Mouse (Mus musculus) kidney, adult 2 months (tissue): ENCODE measurements around the gene Slc41a3. TPM values are rescaled to one million over a fixed set of nuclear protein-coding genes. Genes with fewer than 3 reads are reported as not detected.

Experiments used
- DNase-seq: peaks from one replicate; pipeline ENCODE4 v3.0.0; 2021
- H3K27ac ChIP-seq: fragments of 200-500 bp; 2 replicates; pipeline ENCODE4 v1.5.1; 2012; ENCODE audit warnings: low read depth, low read length, control low read depth, inconsistent platforms; ENCODE audit not compliant: insufficient read depth
- H3K27me3 ChIP-seq: fragments of 200-500 bp; replicated peaks from 2 replicates; pipeline ENCODE4 v1.6.1; 2012; ENCODE audit warnings: mild to moderate bottlenecking, moderate library complexity, low read length, inconsistent platforms; ENCODE audit not compliant: control insufficient read depth, insufficient read depth
- H3K36me3 ChIP-seq: fragments of 200-500 bp; 2 replicates; pipeline ENCODE4 v1.6.1; 2012; ENCODE audit warnings: mild to moderate bottlenecking, moderate library complexity, low read length, inconsistent platforms; ENCODE audit not compliant: control insufficient read depth, insufficient read depth
- H3K4me1 ChIP-seq: fragments of 200-500 bp; 2 replicates; pipeline ENCODE4 v1.6.1; 2011; ENCODE audit warnings: low read length; ENCODE audit not compliant: control insufficient read depth, insufficient read depth
- H3K4me3 ChIP-seq: fragments of 200-500 bp; 2 replicates; pipeline ENCODE4 v1.5.1; 2011; ENCODE audit warnings: mild to moderate bottlenecking, low read depth, low read length, control low read depth; ENCODE audit not compliant: insufficient read depth
- CTCF ChIP-seq: fragments of 200-500 bp; conservative IDR thresholded peaks from 2 replicates; pipeline ENCODE4 v1.5.1; 2011; ENCODE audit warnings: low read depth, mild to moderate bottlenecking, control low read depth, low read length, moderate library complexity, mixed read lengths; ENCODE audit not compliant: insufficient read depth, insufficient read length
- POLR2A ChIP-seq: fragments of 200-500 bp; IDR thresholded peaks from one replicate; pipeline ENCODE4 v1.6.1; 2011; ENCODE audit warnings: low read depth, low read length, control low read depth
- WGBS: fragments of 180-500 bp; shearing (Covaris S2); methylation state at CpG from one replicate; pipeline ENCODE4 v1.1.7; 2018; 5-methylcytosine and 5-hydroxymethylcytosine counted together
- polyA plus RNA-seq: library from polyadenylated mRNA; depleted of rRNA; stranded (reverse); fragments of >200 nt; gene quantifications from 2 replicates; pipeline ENCODE4 v1.2.3, GENCODE M21; 2012

The Slc41a3 gene
- polyA plus RNA-seq, 1 experiment, result 8.0 TPM

DNA sequence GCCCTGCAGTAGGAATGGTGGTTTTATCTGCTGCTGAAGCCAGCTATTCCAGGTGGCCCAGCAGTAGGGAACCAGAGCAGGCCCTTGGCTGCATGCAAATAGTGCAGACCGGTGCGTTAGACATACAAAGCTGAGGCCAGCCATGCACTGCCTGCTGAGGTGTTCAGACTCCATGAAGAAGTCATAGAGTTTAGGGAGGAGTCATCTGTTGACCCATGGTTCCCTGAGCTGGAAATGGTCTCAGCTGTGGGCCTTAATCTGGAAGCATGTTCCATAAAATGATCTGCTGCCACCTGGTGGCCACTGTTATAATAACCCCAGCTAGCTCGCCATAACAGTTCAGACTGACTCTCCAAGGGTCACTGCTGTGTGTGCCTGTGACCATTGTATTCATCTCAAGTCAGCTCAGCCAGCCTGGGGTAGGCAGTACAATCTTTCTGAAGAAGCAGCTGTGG, 29.2 kb upstream of the Slc41a3 start:
- H3K4me1 ChIP-seq, result peaks cover 4% of the 10 kb centered on the region
- DNase-seq, result peak; percentile 84
- H3K4me3 ChIP-seq, result no peak overlapping the region
- H3K27ac ChIP-seq, result no peak overlapping the region
- 30% methylated on average over 3 of the region's 3 CpGs for WGBS
- H3K36me3 ChIP-seq, result no peaks in the 10 kb centered on the region
- no peaks in the 10 kb centered on the region for H3K27me3 ChIP-seq
- peak; percentile 79 for TF ChIP-seq CTCF
- no peak for TF ChIP-seq POLR2A

DNA sequence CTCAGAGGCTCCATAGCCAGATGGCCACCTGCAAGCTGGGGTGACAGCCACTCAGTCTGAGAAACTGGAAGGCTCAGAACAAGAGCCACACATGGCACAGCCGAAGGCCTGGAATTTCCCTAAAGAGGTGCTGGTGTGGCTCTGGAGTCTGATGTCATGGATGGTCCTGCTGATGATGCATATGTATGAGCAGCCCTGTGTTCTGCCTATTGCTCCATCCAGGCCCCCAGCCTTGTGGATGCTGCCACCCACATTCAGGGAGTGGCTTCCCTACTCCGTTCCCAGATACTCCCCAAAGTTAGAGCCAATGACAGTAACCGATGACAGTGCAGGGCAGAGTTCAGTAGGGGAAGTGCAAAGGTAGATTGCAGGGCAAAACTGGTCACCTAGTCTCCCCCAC, 26.4 kb upstream of the Slc41a3 start:
- H3K4me1 ChIP-seq, result no peaks in the 10 kb centered on the region
- no peaks in the 10 kb centered on the region for H3K27me3 ChIP-seq
- no peak for TF ChIP-seq CTCF
- no peak for TF ChIP-seq POLR2A
- no peaks in the 10 kb centered on the region for H3K36me3 ChIP-seq
- no peak overlapping the region for H3K27ac ChIP-seq
- no peak for DNase-seq
- 54% methylated on average over 3 of the region's 3 CpGs for WGBS
- no peak overlapping the region for H3K4me3 ChIP-seq

DNA sequence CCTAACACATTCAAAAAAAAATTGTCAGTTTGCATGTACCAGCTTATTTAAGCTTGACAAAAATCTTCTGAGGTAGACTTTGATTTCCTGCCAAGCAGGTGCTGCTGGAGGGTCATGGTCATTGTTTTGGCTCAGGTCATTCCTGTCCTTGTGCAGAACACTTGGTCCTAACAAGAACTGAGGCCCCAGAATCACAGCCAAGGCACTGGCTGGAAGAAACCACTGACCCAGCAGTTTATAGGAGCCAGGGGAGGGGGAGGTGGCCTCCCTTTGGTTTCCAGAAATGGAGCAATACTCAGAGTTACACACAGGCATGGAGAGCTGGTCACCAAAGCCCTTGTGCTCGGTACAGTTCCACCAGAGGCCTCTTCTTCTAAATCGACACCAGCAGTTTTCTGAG, 22.2 kb upstream of the Slc41a3 start:
- 86% methylated on average over 2 of the region's 2 CpGs for WGBS
- no peaks in the 10 kb centered on the region for H3K27me3 ChIP-seq
- TF ChIP-seq CTCF (no peak), POLR2A (no peak)
- no peaks in the 10 kb centered on the region; the same call in 1 of the 2 replicates for H3K36me3 ChIP-seq
- no peak overlapping the region for H3K4me3 ChIP-seq
- no peak overlapping the region for H3K27ac ChIP-seq
- DNase-seq, result no peak
- no peaks in the 10 kb centered on the region for H3K4me1 ChIP-seq

DNA sequence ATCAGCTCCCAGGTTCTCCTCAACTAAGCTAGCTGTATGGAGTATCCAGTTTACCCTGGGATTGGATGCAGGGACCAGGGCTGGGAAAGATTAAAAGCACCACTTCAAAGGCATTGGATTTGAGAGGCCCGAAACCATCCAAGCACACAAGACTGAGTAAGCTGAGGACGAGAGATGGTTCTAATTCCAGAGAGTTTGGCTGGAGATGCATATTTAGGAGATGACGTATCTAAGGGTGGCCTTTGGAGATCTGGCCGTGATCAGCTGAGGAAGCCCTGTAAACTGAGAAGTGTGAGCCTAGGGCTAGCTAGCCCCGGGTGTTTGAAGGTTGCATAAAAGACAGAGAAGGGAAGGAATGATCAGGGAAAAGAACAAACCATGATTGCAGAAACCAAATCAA, 16.4 kb upstream of the Slc41a3 start:
- no peak for DNase-seq
- TF ChIP-seq POLR2A, result no peak
- TF ChIP-seq CTCF, result no peak
- no peaks in the 10 kb centered on the region for H3K27me3 ChIP-seq
- no peak overlapping the region for H3K27ac ChIP-seq
- no peaks in the 10 kb centered on the region for H3K4me1 ChIP-seq
- WGBS, result 55% methylated on average over 5 of the region's 5 CpGs
- H3K4me3 ChIP-seq, result no peak overlapping the region
- no peaks in the 10 kb centered on the region; the same call in none of the 2 replicates for H3K36me3 ChIP-seq

DNA sequence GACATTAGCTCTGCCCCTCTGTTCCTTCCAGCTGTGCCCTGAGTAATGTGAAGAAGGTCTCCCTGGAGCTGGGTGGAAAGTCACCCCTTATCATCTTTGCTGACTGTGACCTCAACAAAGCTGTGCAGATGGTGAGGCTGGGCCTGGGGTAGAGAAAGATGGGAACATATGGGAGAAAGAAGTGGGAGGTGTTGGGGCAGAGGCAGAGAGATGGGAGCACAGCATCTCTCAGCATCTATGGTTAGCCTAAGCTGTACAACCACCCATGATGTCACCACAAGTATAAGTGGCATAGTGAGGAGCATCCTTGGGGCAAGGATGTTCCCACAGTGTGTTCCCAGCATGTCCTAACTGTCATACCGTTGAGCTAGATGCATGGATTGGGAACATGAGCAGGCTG, 13.8 kb upstream of the Slc41a3 start:
- no peaks in the 10 kb centered on the region; the same call in none of the 2 replicates for H3K36me3 ChIP-seq
- no peak overlapping the region for H3K4me3 ChIP-seq
- DNase-seq, result no peak
- no peaks in the 10 kb centered on the region for H3K4me1 ChIP-seq
- H3K27me3 ChIP-seq, result no peaks in the 10 kb centered on the region
- no peak for TF ChIP-seq CTCF
- no peak for TF ChIP-seq POLR2A
- 71% methylated on average over 1 of the region's 1 CpGs for WGBS
- H3K27ac ChIP-seq, result no peak overlapping the region

DNA sequence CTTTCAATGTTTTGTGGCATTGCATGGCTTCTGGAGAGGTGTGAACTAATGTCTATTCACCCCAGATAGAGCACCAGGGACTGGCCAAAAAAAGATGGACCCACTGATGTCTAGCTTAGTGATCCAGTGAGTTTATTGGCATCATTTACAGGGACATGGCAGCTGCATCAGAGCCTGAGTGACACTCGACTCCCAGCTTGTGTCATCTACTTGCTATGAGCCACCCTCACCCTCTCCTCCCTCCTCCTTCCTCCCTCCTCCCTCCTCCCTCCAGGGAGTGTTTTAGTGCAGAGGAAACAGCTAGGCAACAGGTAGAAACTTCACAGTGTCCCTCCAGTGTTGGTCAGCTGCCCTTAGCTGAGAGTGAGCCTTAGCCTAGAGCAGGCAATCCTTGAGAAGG, 9.6 kb upstream of the Slc41a3 start:
- Histone ChIP-seq H3K27ac (no peak overlapping the region), H3K27me3 (no peaks in the 10 kb centered on the region), H3K4me3 (no peak overlapping the region), H3K36me3 (peaks cover 2% of the 10 kb centered on the region; the same call in 1 of the 2 replicates), H3K4me1 (peaks cover 7% of the 10 kb centered on the region)
- 48% methylated on average over 1 of the region's 1 CpGs for WGBS
- DNase-seq, result no peak
- TF ChIP-seq POLR2A, result no peak
- no peak for TF ChIP-seq CTCF

DNA sequence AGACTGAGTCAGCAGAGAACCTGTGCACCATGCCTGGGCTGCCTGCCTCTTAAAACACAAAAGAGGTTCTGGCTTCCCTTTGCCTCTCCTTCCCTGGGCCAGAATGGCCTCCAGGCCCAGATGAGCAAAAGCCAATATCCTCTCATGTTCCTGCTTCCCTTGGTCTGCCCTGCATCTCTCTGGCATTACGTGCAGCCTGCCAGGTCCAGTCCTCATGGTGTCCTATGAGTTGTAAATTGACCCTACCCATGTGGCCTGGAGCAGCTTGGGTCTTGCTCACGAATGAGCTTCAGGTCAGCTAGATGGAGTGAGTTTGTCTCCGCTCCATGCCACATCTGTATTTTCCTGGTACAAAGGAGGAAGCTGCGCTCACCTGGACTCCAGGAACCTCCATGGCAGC, 7.5 kb upstream of the Slc41a3 start:
- Histone ChIP-seq H3K27me3 (no peaks in the 10 kb centered on the region), H3K27ac (no peak overlapping the region), H3K36me3 (peaks cover 2% of the 10 kb centered on the region; the same call in 1 of the 2 replicates), H3K4me1 (peaks cover 7% of the 10 kb centered on the region), H3K4me3 (no peak overlapping the region)
- DNase-seq, result no peak
- WGBS, result 88% methylated on average over 4 of the region's 4 CpGs
- no peak for TF ChIP-seq POLR2A
- no peak for TF ChIP-seq CTCF
